Mouse (Mus musculus) lung, postnatal 0 days (tissue): ENCODE measurements at regions not wholly inside any gene's neighbourhood (a gene's known extent, or its start where the extent isn't known, plus 50 kb on each side); places are given as distances from the start of the nearest gene placed in this dataset.

Experiments used
- CTCF ChIP-seq: IDR thresholded peaks from 2 replicates; pipeline ENCODE4 v1.5.1; 2016; ENCODE audit warnings: antibody characterized with exemption, mild to moderate bottlenecking
- EP300 ChIP-seq: IDR thresholded peaks from 2 replicates; pipeline ENCODE4 v1.6.1; 2016; ENCODE audit warnings: antibody characterized with exemption, mild to moderate bottlenecking, control low read depth

DNA sequence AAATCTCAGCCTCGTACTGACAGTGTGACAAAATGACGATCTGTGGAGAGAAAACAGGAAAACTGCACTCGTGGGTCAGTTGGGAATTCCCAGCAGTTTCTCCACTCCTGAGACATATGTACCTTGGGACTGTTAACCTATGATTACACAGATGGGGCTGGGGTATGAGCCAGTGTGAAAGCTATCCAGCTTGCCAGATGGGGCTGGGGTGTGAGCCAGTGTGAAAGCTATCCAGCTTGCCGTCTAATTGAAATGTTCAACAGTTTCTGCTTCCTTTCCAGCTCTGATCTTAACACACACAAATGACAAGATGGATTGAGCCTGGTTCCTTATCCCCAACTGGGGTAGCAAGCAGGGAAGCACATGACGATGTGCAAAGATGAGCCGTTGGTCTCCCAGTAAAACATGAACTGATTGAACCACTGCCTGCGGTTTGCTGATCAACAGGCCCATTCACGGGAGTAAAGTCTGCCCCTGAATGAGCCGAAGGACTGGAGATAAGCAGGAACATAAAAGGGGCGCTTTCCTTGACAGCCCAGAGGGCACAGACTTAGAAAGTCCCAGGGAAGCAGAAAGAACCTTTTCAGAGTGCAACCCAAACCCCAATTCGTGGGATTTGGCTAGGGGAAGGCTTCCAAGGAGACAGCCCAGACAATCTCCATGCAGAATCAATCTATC lies 125.4 kb downstream of the Ly86 start:
- TF ChIP-seq CTCF = no peak
- no peak for TF ChIP-seq EP300
